Mouse (Mus musculus) liver, embryonic 16.5 days (tissue): ENCODE data around the gene Slc18a2. TPM values are rescaled to one million over a fixed set of nuclear protein-coding genes. Genes with fewer than 3 reads are reported as not detected.

Source experiments
- ATAC-seq: fragments of 200-750 bp; cut with Nextera tagmentation; 2 replicates; pipeline ENCODE4 v1.8.0; 2017; ENCODE audit warnings: low read depth, mild to moderate bottlenecking, moderate number of reproducible peaks, moderate library complexity
- H3K27ac ChIP-seq: fragments of 300-500 bp; sonication (generic); 2 replicates; pipeline ENCODE4 v1.5.1; 2014; ENCODE audit warnings: mild to moderate bottlenecking, low read length
- H3K27me3 ChIP-seq: fragments of 300-500 bp; sonication (generic); 2 replicates; pipeline ENCODE4 v1.6.1; 2014; ENCODE audit warnings: low read depth, low read length, mixed read lengths; ENCODE audit not compliant: control insufficient read depth, insufficient read depth
- H3K36me3 ChIP-seq: fragments of 300-500 bp; sonication (generic); 2 replicates; pipeline ENCODE4 v1.6.1; 2014; ENCODE audit warnings: mild to moderate bottlenecking; ENCODE audit not compliant: control insufficient read depth, insufficient read depth
- H3K4me1 ChIP-seq: fragments of 300-500 bp; sonication (generic); 2 replicates; pipeline ENCODE4 v1.6.1; 2014; ENCODE audit warnings: low read depth, low read length, mixed read lengths; ENCODE audit not compliant: control insufficient read depth
- H3K4me2 ChIP-seq: fragments of 300-500 bp; sonication (generic); 2 replicates; pipeline ENCODE4 v1.6.1; 2014; ENCODE audit warnings: low read depth, low read length, mixed read lengths
- H3K4me3 ChIP-seq: fragments of 300-500 bp; sonication (generic); 2 replicates; pipeline ENCODE4 v1.5.1; 2014; ENCODE audit warnings: low read depth, mild to moderate bottlenecking, low read length
- H3K9ac ChIP-seq: fragments of 300-500 bp; sonication (generic); 2 replicates; pipeline ENCODE4 v1.6.1; 2014; ENCODE audit warnings: low read depth, low read length
- H3K9me3 ChIP-seq: fragments of 300-500 bp; sonication (generic); replicated peaks from 2 replicates; pipeline ENCODE4 v1.6.1; 2016; ENCODE audit warnings: low read length; ENCODE audit not compliant: control insufficient read depth
- WGBS: fragments of 180-500 bp; shearing (Covaris S2); extraction: QIAGEN DNeasy Blood & Tissue Kit; methylation state at CpG from one replicate; pipeline ENCODE4 v1.1.7; 2014; ENCODE audit not compliant: insufficient replicate concordance; 5-methylcytosine and 5-hydroxymethylcytosine counted together
- polyA plus RNA-seq: library from polyadenylated mRNA; unstranded; fragments of >200 nt; fragmentation: Nextera tagmentation; extraction: Ambion mirVana; gene quantifications from 2 replicates; pipeline ENCODE4 v1.2.1, GENCODE M21; 2015

Gene Slc18a2
- polyA plus RNA-seq, 1 experiment from 2014 or later: 2.9 TPM

- Histone ChIP-seq H3K27me3 (no peaks in the 10 kb centered on the region), H3K4me3 (no peak overlapping the region), H3K9me3 (no peaks in the 10 kb centered on the region), H3K36me3 (no peaks in the 10 kb centered on the region), H3K4me1 (no peaks in the 10 kb centered on the region), H3K9ac (no peak overlapping the region), H3K4me2 (no peak overlapping the region), H3K27ac (no peak overlapping the region)
- ATAC-seq: no peak
- 13% methylated on average over 17 of the region's 17 CpGs for WGBS
Observed at GRCm38 (mm10) chr19:59239124-59239817, 21.4 kb upstream of the Slc18a2 start.

DNA sequence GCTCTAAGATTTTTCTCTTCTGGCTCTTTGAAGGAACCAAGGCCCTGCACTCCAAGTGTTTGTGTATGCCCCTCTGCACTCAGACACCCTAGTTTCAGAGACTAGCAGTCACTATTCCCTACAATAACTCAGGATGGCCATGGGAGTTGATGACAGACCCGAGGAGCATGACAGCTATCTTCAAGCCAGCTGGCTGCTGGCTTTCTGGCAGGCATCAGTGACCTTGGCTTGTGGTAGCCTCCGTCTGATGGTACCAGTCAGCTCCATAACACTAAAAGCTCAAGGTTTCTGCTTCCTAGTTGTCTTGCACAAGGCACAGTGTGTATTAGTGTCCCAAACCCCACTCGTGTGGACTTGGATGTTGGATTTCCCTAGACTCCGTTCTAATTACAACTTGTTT is 18.7 kb upstream of the Slc18a2 start:
- H3K27ac ChIP-seq: no peak overlapping the region
- H3K4me2 ChIP-seq: no peak overlapping the region
- H3K4me1 ChIP-seq: no peaks in the 10 kb centered on the region
- H3K9me3 ChIP-seq: no peaks in the 10 kb centered on the region
- WGBS: 54% methylated on average over 4 of the region's 4 CpGs
- H3K4me3 ChIP-seq: no peak overlapping the region
- H3K36me3 ChIP-seq: no peaks in the 10 kb centered on the region
- no peaks in the 10 kb centered on the region for H3K27me3 ChIP-seq
- no peak for ATAC-seq
- H3K9ac ChIP-seq: no peak overlapping the region

DNA sequence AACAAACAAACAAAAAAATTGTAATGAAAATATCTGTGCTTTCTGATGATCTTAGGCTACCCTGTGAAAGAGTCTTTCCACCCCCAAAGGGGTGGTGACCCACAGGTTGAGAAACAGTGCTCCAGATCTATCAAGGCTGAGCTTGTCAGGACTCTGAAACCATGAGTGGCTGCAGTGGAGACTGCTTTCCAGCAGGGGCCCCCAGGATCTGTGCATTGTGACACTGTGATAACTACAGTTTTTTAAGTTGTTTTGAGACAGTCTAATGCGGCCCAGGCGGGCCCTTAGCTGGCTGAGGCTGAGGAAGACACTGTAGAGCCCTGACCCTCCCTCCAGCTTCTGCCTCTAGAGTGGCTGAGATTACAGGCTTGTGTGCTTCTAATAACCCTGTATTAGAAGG is 17.6 kb upstream of the Slc18a2 start:
- Histone ChIP-seq H3K36me3 (no peaks in the 10 kb centered on the region), H3K9me3 (no peaks in the 10 kb centered on the region), H3K4me3 (no peak overlapping the region), H3K9ac (no peak overlapping the region), H3K4me2 (no peak overlapping the region), H3K27ac (no peak overlapping the region), H3K27me3 (no peaks in the 10 kb centered on the region), H3K4me1 (no peaks in the 10 kb centered on the region)
- no peak for ATAC-seq
- 34% methylated on average over 2 of the region's 2 CpGs for WGBS

- ATAC-seq: no peak
- H3K9ac ChIP-seq: no peak overlapping the region
- H3K4me1 ChIP-seq: no peaks in the 10 kb centered on the region
- H3K27me3 ChIP-seq: no peaks in the 10 kb centered on the region
- no peaks in the 10 kb centered on the region for H3K9me3 ChIP-seq
- no peak overlapping the region for H3K4me3 ChIP-seq
- H3K4me2 ChIP-seq: no peak overlapping the region
- no peak overlapping the region for H3K27ac ChIP-seq
- H3K36me3 ChIP-seq: no peaks in the 10 kb centered on the region
- WGBS: 44% methylated on average over 4 of the region's 4 CpGs
Observed at GRCm38 (mm10) chr19:59248144-59248543, 12.6 kb upstream of the Slc18a2 start.

DNA sequence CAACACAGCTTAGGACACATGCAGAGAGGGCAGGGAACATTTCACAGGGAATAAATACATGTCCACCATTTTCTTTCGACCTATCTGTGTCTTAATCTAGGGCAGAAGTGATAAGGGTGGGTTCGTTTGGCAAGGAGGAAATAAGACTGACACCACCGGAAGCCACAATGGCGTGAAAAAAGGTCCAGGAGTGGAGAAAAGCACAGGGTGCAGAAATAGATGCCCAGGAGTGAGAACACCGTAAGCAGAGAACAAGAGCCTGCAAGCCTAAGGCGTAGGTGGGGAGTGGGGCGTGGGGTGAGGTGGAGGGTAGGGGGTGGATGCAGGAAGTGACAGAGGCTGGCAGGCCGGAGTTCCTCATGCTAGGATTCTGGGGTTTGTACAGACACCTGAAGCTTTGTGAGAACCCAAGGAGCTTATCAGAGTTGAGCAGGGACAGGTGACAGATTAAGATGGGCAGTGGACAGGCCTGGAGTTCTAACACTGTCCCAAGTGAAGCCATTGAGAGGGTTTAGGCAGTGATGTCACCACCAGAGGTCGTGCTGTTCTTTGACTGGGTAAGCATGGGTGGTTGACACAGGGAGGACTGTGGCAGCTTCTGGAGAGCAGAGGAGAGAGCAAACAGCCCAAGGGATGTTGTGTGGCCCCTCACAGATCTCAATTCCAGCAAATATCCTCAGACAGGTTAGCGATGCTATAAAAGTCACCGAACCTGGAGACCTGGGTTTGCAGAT is 12.0 kb upstream of the Slc18a2 start:
- H3K27ac ChIP-seq: no peak overlapping the region
- no peak overlapping the region for H3K9ac ChIP-seq
- WGBS: 21% methylated on average over 11 of the region's 11 CpGs
- no peaks in the 10 kb centered on the region for H3K9me3 ChIP-seq
- 0 out of 2 replicates have a peak, but pooled peaks have one; percentile 21 for ATAC-seq
- H3K36me3 ChIP-seq: no peaks in the 10 kb centered on the region
- H3K4me3 ChIP-seq: no peak overlapping the region
- H3K4me1 ChIP-seq: no peaks in the 10 kb centered on the region
- no peak overlapping the region for H3K4me2 ChIP-seq
- no peaks in the 10 kb centered on the region for H3K27me3 ChIP-seq

DNA sequence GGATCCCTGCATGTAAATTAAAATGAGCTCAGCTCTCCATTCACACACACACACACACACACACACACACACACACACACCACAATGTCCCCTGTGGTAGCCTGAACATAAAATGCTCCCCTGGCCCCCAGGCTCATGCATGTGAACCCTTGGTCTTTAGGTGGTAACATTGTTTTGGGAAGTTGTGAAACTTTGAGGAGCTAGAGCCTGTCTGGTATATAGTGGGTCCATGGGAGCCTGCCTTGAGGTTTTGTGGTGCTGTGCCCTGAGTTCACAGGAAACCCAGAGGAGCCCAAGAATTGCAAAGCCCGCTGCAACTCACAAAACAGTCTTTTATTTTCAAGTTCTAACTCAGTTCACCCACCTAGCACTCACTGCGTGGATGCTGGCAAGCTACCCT is 8.0 kb upstream of the Slc18a2 start:
- Histone ChIP-seq H3K4me2 (no peak overlapping the region), H3K4me1 (no peaks in the 10 kb centered on the region), H3K36me3 (no peaks in the 10 kb centered on the region), H3K27ac (no peak overlapping the region), H3K4me3 (no peak overlapping the region), H3K27me3 (no peaks in the 10 kb centered on the region), H3K9me3 (no peaks in the 10 kb centered on the region), H3K9ac (no peak overlapping the region)
- no peak for ATAC-seq
- WGBS: 28% methylated on average over 2 of the region's 2 CpGs

DNA sequence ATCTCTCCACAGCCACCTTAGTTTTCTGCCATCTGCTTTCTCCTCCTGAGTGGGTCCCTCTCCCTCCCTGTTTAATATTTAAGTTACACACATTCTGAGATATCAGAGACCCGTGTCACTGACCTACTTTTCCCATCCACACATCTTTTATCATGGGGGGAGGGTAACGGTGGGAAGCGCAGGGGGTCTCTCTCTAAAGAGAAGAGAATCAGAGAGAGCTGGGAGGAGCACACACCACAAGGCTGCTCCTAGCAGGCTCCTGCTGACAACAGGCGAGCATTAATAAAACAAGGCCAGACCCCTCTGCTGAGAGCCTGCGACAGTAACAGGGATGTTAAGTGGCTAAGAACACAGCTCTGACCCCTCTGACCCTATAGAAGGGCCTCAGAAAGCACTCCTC is 1.1 kb upstream of the Slc18a2 start:
- Histone ChIP-seq H3K27me3 (peaks cover 10% of the 10 kb centered on the region), H3K9ac (no peak overlapping the region), H3K9me3 (no peaks in the 10 kb centered on the region), H3K4me2 (no peak overlapping the region), H3K4me3 (no peak overlapping the region), H3K4me1 (no peaks in the 10 kb centered on the region), H3K27ac (no peak overlapping the region), H3K36me3 (no peaks in the 10 kb centered on the region)
- 50% methylated on average over 5 of the region's 5 CpGs for WGBS
- no peak for ATAC-seq

DNA sequence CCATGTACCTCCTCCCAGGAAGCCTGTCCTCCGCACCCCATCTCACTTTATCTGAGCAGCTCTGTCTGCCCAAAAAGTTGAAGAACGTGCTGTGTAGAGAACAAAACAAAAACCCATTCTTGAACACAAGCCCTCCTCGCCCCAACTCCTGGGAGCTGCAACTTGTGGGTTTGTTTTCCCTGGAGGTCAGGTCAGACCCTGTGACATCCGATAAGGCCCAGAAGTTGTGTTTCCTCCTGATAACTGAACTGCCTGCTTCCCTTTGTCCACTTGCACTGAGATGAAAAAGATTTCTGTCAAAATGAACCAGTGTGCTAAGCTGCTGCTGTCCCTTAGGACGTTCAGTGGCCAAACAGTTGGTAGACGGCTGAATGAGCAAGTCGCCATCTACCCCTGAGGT is 908 bp downstream of the Slc18a2 start:
- H3K9me3 ChIP-seq: no peaks in the 10 kb centered on the region
- no peak for ATAC-seq

DNA sequence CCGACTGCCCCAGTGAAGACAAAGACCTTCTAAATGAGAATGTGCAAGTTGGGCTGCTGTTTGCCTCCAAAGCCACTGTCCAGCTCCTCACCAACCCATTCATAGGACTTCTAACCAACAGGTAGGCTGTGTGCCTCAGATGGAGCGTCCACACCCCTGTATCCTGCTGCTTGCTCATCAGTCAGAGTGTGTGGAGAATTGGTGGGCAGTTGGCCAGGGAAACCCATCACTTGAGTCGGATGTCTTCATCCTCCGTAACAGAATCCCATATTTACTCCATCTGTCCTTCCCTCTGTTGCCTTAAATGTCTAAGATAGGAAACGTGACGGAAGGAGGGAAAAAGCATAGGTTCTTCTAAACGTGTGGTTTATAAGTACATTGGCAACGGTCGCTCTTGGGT is 2.5 kb downstream of the Slc18a2 start:
- WGBS: 73% methylated on average over 9 of the region's 9 CpGs
- H3K4me3 ChIP-seq: no peak overlapping the region

More for the DNA sequence above, 908 bp downstream of the Slc18a2 start:
- H3K4me2 ChIP-seq: peak overlapping the region; percentile 40; the same call in 1 of the 2 replicates
- H3K27me3 ChIP-seq: peaks cover 10% of the 10 kb centered on the region
- no peaks in the 10 kb centered on the region for H3K4me1 ChIP-seq
- H3K9ac ChIP-seq: no peak overlapping the region
- peak overlapping the region; percentile 32; the same call in 1 of the 2 replicates for H3K4me3 ChIP-seq
- no peaks in the 10 kb centered on the region for H3K36me3 ChIP-seq
- H3K27ac ChIP-seq: no peak overlapping the region
- 10% methylated on average over 7 of the region's 7 CpGs for WGBS

More for the DNA sequence above, 2.5 kb downstream of the Slc18a2 start:
- no peak overlapping the region for H3K27ac ChIP-seq
- H3K4me1 ChIP-seq: no peaks in the 10 kb centered on the region
- no peaks in the 10 kb centered on the region for H3K9me3 ChIP-seq
- ATAC-seq: no peak
- H3K27me3 ChIP-seq: peaks cover 10% of the 10 kb centered on the region
- H3K9ac ChIP-seq: no peak overlapping the region
- H3K4me2 ChIP-seq: no peak overlapping the region
- no peaks in the 10 kb centered on the region for H3K36me3 ChIP-seq
